Mouse (Mus musculus) intestine, embryonic 14.5 days (tissue): ENCODE data around the gene Kirrel3. TPM values are rescaled to one million over a fixed set of nuclear protein-coding genes. Genes with fewer than 3 reads are reported as not detected.

Experiments
- ATAC-seq: fragments of 200-750 bp; cut with Nextera tagmentation; replicated peaks from 2 replicates; pipeline ENCODE4 v1.8.0; 2017; ENCODE audit warnings: low read depth, moderate number of reproducible peaks, moderate TSS enrichment, moderate library complexity; ENCODE audit not compliant: low FRiP score, low TSS enrichment
- DNase-seq: peaks from one replicate; pipeline ENCODE4 v3.0.0-alpha.2; 2018; ENCODE audit warnings: low spot score
- H3K27ac ChIP-seq: fragments of 300-500 bp; sonication (generic); 2 replicates; pipeline ENCODE4 v1.5.1; 2014; ENCODE audit warnings: low read depth, mild to moderate bottlenecking, control low read depth
- H3K27me3 ChIP-seq: fragments of 300-500 bp; sonication (generic); replicated peaks from 2 replicates; pipeline ENCODE4 v1.6.1; 2014; ENCODE audit warnings: low read length, control low read depth; ENCODE audit not compliant: control insufficient read depth, insufficient read depth
- H3K36me3 ChIP-seq: fragments of 300-500 bp; sonication (generic); 2 replicates; pipeline ENCODE4 v1.6.1; 2014; ENCODE audit warnings: low read length, control low read depth; ENCODE audit not compliant: control insufficient read depth, insufficient read depth
- H3K4me1 ChIP-seq: fragments of 300-500 bp; sonication (generic); replicated peaks from 2 replicates; pipeline ENCODE4 v1.6.1; 2014; ENCODE audit warnings: low read length, control low read depth, mixed read lengths; ENCODE audit not compliant: control insufficient read depth, insufficient read depth
- H3K4me2 ChIP-seq: fragments of 300-500 bp; sonication (generic); 2 replicates; pipeline ENCODE4 v1.6.1; 2014; ENCODE audit warnings: low read length
- H3K4me3 ChIP-seq: fragments of 300-500 bp; sonication (generic); 2 replicates; pipeline ENCODE4 v1.5.1; 2014; ENCODE audit warnings: low read depth, low read length, control low read depth, mixed read lengths
- H3K9ac ChIP-seq: fragments of 300-500 bp; sonication (generic); 2 replicates; pipeline ENCODE4 v1.6.1; 2014; ENCODE audit warnings: mild to moderate bottlenecking, low read length
- H3K9me3 ChIP-seq: fragments of 300-500 bp; sonication (generic); 2 replicates; pipeline ENCODE4 v1.6.1; 2016; ENCODE audit warnings: low read length, control low read depth; ENCODE audit not compliant: control insufficient read depth
- WGBS: fragments of 180-500 bp; shearing (Covaris S2); extraction: QIAGEN DNeasy Blood & Tissue Kit; methylation state at CpG from one replicate; pipeline ENCODE4 v1.1.7; 2014; 5-methylcytosine and 5-hydroxymethylcytosine counted together
- polyA plus RNA-seq: library from polyadenylated mRNA; unstranded; fragments of >200 nt; fragmentation: Nextera tagmentation; extraction: Ambion mirVana; gene quantifications from 2 replicates; pipeline ENCODE4 v1.2.1, GENCODE M21; 2014

The Kirrel3 gene
- polyA plus RNA-seq, 1 experiment from 2014 or later = 3.2 TPM

- H3K4me1 ChIP-seq = no peaks in the 10 kb centered on the region
- no peaks in the 10 kb centered on the region for H3K27me3 ChIP-seq
- ATAC-seq (no peak), DNase-seq (no peak)
- H3K9me3 ChIP-seq = no peaks in the 10 kb centered on the region
- no peak overlapping the region for H3K27ac ChIP-seq
- H3K4me2 ChIP-seq = no peak overlapping the region
- H3K9ac ChIP-seq = no peak overlapping the region
- H3K36me3 ChIP-seq = no peaks in the 10 kb centered on the region
- 20% methylated on average over 5 of the region's 5 CpGs for WGBS
- H3K4me3 ChIP-seq = no peak overlapping the region
Observed at GRCm38 (mm10) chr9:34881750-34882149, 396.1 kb downstream of the Kirrel3 start.

GRCm38 (mm10) chr9:34882211-34882610 lies 396.5 kb downstream of the Kirrel3 start:
- Histone ChIP-seq H3K9ac (no peak overlapping the region), H3K4me1 (no peaks in the 10 kb centered on the region), H3K9me3 (no peaks in the 10 kb centered on the region), H3K27ac (no peak overlapping the region), H3K36me3 (no peaks in the 10 kb centered on the region), H3K27me3 (no peaks in the 10 kb centered on the region), H3K4me3 (no peak overlapping the region), H3K4me2 (no peak overlapping the region)
- DNase-seq (no peak), ATAC-seq (no peak)
- WGBS = 6% methylated on average over 2 of the region's 2 CpGs

GRCm38 (mm10) chr9:34883122-34883521 lies 397.4 kb downstream of the Kirrel3 start:
- DNase-seq (no peak), ATAC-seq (no peak)
- Histone ChIP-seq H3K27ac (no peak overlapping the region), H3K4me3 (no peak overlapping the region), H3K4me2 (no peak overlapping the region), H3K27me3 (no peaks in the 10 kb centered on the region), H3K4me1 (no peaks in the 10 kb centered on the region), H3K36me3 (no peaks in the 10 kb centered on the region), H3K9ac (no peak overlapping the region), H3K9me3 (no peaks in the 10 kb centered on the region)
- WGBS = 39% methylated on average over 4 of the region's 4 CpGs

- Histone ChIP-seq H3K9ac (no peak overlapping the region), H3K36me3 (no peaks in the 10 kb centered on the region), H3K4me3 (no peak overlapping the region), H3K27ac (no peak overlapping the region), H3K4me1 (no peaks in the 10 kb centered on the region), H3K4me2 (no peak overlapping the region), H3K9me3 (no peaks in the 10 kb centered on the region), H3K27me3 (no peaks in the 10 kb centered on the region)
- WGBS = 76% methylated on average over 3 of the region's 3 CpGs
- ATAC-seq (no peak), DNase-seq (no peak)
Observed at GRCm38 (mm10) chr9:34884325-34884724, 398.6 kb downstream of the Kirrel3 start.

GRCm38 (mm10) chr9:34884942-34885341 lies 399.2 kb downstream of the Kirrel3 start:
- DNase-seq (no peak), ATAC-seq (no peak)
- 80% methylated on average over 3 of the region's 3 CpGs for WGBS
- no peaks in the 10 kb centered on the region for H3K27me3 ChIP-seq
- no peak overlapping the region for H3K9ac ChIP-seq
- H3K4me2 ChIP-seq = no peak overlapping the region
- no peak overlapping the region for H3K27ac ChIP-seq
- no peak overlapping the region for H3K4me3 ChIP-seq
- no peaks in the 10 kb centered on the region for H3K4me1 ChIP-seq
- H3K9me3 ChIP-seq = no peaks in the 10 kb centered on the region
- no peaks in the 10 kb centered on the region for H3K36me3 ChIP-seq

GRCm38 (mm10) chr9:34886746-34887145 lies 401.1 kb downstream of the Kirrel3 start:
- DNase-seq = no peak

GRCm38 (mm10) chr9:34887196-34887595 lies 401.5 kb downstream of the Kirrel3 start:
- Histone ChIP-seq H3K36me3 (no peaks in the 10 kb centered on the region), H3K4me3 (no peak overlapping the region), H3K9ac (no peak overlapping the region), H3K27me3 (no peaks in the 10 kb centered on the region), H3K4me2 (no peak overlapping the region), H3K9me3 (no peaks in the 10 kb centered on the region), H3K27ac (no peak overlapping the region), H3K4me1 (no peaks in the 10 kb centered on the region)
- no peak for ATAC-seq
- 39% methylated on average over 2 of the region's 2 CpGs for WGBS
- no peak for DNase-seq

More at GRCm38 (mm10) chr9:34886746-34887145, 401.1 kb downstream of the Kirrel3 start:
- no peak for ATAC-seq
- Histone ChIP-seq H3K4me1 (no peaks in the 10 kb centered on the region), H3K4me2 (no peak overlapping the region), H3K4me3 (no peak overlapping the region), H3K36me3 (no peaks in the 10 kb centered on the region), H3K27ac (no peak overlapping the region), H3K27me3 (no peaks in the 10 kb centered on the region), H3K9ac (no peak overlapping the region), H3K9me3 (no peaks in the 10 kb centered on the region)
- WGBS = 30% methylated on average over 5 of the region's 5 CpGs

- Histone ChIP-seq H3K27ac (no peak overlapping the region), H3K4me2 (no peak overlapping the region), H3K4me1 (no peaks in the 10 kb centered on the region), H3K27me3 (no peaks in the 10 kb centered on the region), H3K4me3 (no peak overlapping the region), H3K9ac (no peak overlapping the region), H3K9me3 (no peaks in the 10 kb centered on the region), H3K36me3 (no peaks in the 10 kb centered on the region)
- no peak for DNase-seq
- ATAC-seq = no peak
- 90% methylated on average over 2 of the region's 2 CpGs for WGBS
Observed at GRCm38 (mm10) chr9:34888298-34888697, 402.6 kb downstream of the Kirrel3 start.

GRCm38 (mm10) chr9:34901216-34901615 lies 415.5 kb downstream of the Kirrel3 start:
- WGBS = 86% methylated on average over 4 of the region's 4 CpGs

More at GRCm38 (mm10) chr9:34901216-34901615, 415.5 kb downstream of the Kirrel3 start:
- H3K4me2 ChIP-seq = no peak overlapping the region
- H3K36me3 ChIP-seq = no peaks in the 10 kb centered on the region
- H3K9ac ChIP-seq = no peak overlapping the region
- no peaks in the 10 kb centered on the region for H3K9me3 ChIP-seq
- no peak for DNase-seq
- no peak overlapping the region for H3K27ac ChIP-seq
- ATAC-seq = no peak
- no peak overlapping the region for H3K4me3 ChIP-seq
- H3K4me1 ChIP-seq = no peaks in the 10 kb centered on the region
- H3K27me3 ChIP-seq = no peaks in the 10 kb centered on the region
